Mouse (Mus musculus): ENCODE measurements around the gene Trp73.

DNA sequence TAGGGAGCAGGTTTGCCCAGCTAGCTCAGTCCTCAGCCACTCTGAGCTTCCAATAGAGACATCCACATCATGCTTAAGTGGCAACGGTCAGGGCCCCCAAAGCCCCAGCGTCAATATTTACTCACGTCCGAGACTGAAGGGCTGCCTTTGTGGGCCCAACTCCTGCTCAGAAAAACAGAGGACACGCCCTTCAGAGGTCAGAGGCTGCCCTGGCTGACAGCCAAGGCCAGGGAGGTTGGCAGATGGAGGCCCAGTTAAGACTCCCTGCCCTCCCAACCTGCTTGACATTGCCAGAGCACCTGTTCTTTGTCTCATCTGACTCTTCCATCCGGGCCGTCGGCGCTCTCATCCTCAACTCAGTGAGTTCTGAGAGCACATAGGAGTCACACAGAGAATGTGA is 21.2 kb downstream of the Trp73 start:
- TF ChIP-seq MAFK (IDR thresholded peaks at IDR 0.05; ENCODE audit: insufficient read depth, low read depth, low read length) (no peak), HCFC1 (IDR thresholded peaks at IDR 0.05; ENCODE audit: borderline replicate concordance, insufficient read depth, low read length) (no peak), ZNF384 (IDR thresholded peaks at IDR 0.05; ENCODE audit: low read depth, low read length) (no peak)
